Mouse (Mus musculus): ENCODE results near the gene Eif4enif1. TPM values are rescaled to one million over a fixed set of nuclear protein-coding genes. Genes with fewer than 3 reads are reported as not detected.
A peak's percentile ranks its signal among the peaks of the same experiment; 100 is the strongest.
"Not testable (repeated sequence)": the region's sequence is repeated elsewhere in the genome, so short reads cannot be mapped to it uniquely, and the experiment has no call there.

Gene Eif4enif1
- polyA plus RNA-seq, 1 experiment from 2014 or later, result 14.9 TPM

DNA sequence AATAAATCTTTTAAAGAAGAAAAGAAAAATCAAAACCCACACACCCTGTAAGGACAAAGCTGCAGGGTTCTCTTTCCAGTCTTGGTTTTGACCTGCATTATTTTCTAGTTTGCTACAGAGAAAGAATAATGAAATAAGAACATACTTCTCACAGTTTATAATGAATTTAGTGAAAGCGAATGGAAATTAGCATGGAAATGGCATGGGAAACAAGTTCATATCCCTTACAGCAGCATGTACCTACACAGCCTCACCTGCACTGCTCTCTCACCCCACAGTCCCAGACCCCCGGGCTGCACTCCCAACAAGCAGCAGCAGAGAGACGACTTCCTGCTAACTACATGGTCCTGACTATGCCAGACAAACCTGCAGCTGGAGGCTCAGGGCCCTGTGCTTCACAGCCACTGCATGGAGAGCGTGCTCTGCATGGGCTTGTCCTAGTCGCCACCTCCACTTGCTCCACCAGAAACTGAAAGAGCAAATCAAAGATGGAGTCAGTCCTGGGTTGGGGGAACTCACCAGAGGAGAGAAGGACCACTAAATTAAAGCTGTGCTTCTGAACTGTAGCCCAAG is 36.9 kb upstream of the Eif4enif1 start:
- H3K27me3 ChIP-seq (ENCODE audit: insufficient read depth, low read length); H3K4me3 ChIP-seq (ENCODE audit: low read depth, low read length); H3K4me1 ChIP-seq (ENCODE audit: insufficient read depth); H3K9me3 ChIP-seq (ENCODE audit: low read length); H3K36me3 ChIP-seq (replicated peaks; ENCODE audit: insufficient read depth, low read length); H3K4me2 ChIP-seq (ENCODE audit: low read depth, low read length); H3K9ac ChIP-seq (replicated peaks); DNase-seq; H3K27ac ChIP-seq (ENCODE audit: low read depth): not testable (repeated sequence)
- ATAC-seq, result peak; percentile 16
- WGBS (ENCODE audit: insufficient replicate concordance), result 74% methylated on average over 3 of the region's 5 CpGs

DNA sequence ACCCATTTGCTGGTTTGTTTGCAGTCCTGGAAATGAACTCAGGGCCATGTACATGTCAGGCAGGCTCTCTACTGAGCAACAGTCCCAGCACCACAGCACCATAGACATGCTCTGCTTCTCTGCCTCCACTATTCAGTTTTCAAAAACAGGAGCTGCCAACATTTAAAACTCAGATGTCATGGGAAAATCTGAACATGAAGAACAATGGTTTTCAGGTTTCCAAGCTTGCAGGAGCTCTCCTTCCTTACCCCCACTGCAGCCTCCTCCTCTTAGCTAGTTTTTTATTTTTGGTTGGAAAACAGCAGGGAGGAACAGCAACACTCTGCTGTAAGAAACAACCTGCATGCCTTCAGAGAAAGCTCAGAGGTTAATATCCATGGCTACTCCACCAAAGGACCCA is 35.9 kb upstream of the Eif4enif1 start:
- not testable (repeated sequence) for H3K9me3 ChIP-seq (ENCODE audit: low read length); ATAC-seq; H3K27ac ChIP-seq (ENCODE audit: low read depth); H3K27me3 ChIP-seq (ENCODE audit: insufficient read depth, low read length); H3K36me3 ChIP-seq (replicated peaks; ENCODE audit: insufficient read depth, low read length); H3K9ac ChIP-seq (replicated peaks); DNase-seq; H3K4me1 ChIP-seq (ENCODE audit: insufficient read depth); H3K4me3 ChIP-seq (ENCODE audit: low read depth, low read length); H3K4me2 ChIP-seq (ENCODE audit: low read depth, low read length)

DNA sequence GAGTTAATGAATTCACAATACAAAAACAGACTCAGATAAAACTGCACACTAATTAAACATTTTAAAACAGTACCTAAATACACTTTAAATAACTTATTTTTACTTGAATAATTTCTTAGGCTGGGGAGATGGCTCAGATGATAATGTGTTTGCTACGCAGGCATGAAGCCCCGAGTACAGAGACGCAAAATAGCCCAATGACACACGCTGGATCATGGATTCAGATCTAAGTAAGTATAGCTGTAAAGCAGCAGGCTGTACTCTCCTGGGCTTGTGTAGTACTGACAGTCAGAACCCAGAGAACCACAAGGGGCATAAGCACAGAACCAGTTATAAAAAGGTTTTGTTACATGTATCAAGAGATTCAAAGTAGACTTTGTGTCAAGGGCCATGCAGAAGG is 35.1 kb upstream of the Eif4enif1 start:
- not testable (repeated sequence) for DNase-seq; H3K27ac ChIP-seq (ENCODE audit: low read depth); H3K36me3 ChIP-seq (replicated peaks; ENCODE audit: insufficient read depth, low read length); H3K9me3 ChIP-seq (ENCODE audit: low read length); H3K4me1 ChIP-seq (ENCODE audit: insufficient read depth); H3K4me2 ChIP-seq (ENCODE audit: low read depth, low read length); H3K9ac ChIP-seq (replicated peaks); H3K4me3 ChIP-seq (ENCODE audit: low read depth, low read length); H3K27me3 ChIP-seq (ENCODE audit: insufficient read depth, low read length)
- ATAC-seq, result peak; percentile 11
- 83% methylated on average over 4 of the region's 4 CpGs for WGBS (ENCODE audit: insufficient replicate concordance)

DNA sequence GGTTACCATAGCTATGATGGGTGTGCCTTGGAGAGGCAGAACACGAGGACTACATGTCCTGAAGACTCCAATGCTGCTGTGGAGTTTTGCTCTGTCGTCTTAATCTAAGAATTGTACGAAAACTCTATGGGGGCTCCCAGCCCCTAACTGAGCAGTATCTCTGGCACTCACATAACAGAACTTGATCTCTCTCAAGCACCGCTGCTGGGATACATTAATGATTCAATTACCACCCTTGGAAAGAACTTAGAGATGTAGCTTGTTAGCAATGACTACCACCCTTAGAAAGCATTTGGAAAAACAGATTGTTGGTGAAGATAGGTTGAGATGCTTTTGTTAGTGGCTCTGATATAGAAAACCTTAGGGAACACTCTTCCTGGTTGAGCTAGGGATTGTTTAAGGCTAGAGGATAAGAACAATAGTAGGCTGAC is 34.6 kb upstream of the Eif4enif1 start:
- H3K9me3 ChIP-seq (ENCODE audit: low read length); H3K9ac ChIP-seq (replicated peaks); H3K4me3 ChIP-seq (ENCODE audit: low read depth, low read length); H3K4me2 ChIP-seq (ENCODE audit: low read depth, low read length); H3K4me1 ChIP-seq (ENCODE audit: insufficient read depth); H3K36me3 ChIP-seq (replicated peaks; ENCODE audit: insufficient read depth, low read length); H3K27me3 ChIP-seq (ENCODE audit: insufficient read depth, low read length); H3K27ac ChIP-seq (ENCODE audit: low read depth); DNase-seq: not testable (repeated sequence)
- peak; percentile 3 for ATAC-seq
- 63% methylated on average over 4 of the region's 4 CpGs for WGBS (ENCODE audit: insufficient replicate concordance)

DNA sequence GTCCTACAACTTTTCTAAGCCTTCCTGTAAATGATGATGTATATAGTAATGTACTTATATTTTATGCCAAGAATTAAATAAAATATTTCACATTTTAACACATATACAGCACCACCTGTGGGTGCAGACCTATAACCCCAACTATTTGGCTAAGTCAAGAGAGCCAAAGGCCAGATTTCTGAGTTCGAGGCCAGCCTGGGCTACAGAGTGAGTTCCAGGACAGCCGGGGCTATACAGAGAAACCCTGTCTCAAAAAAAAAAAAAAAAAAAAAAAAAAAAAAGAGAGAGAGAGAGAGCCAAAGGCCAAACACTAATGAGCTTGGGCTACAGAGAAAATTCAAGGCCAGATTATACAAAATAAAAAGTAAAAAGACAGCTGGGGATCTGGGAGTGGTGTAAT is 33.1 kb upstream of the Eif4enif1 start:
- H3K4me2 ChIP-seq (ENCODE audit: low read depth, low read length); H3K9me3 ChIP-seq (ENCODE audit: low read length); H3K27me3 ChIP-seq (ENCODE audit: insufficient read depth, low read length); H3K9ac ChIP-seq (replicated peaks); ATAC-seq; H3K4me1 ChIP-seq (ENCODE audit: insufficient read depth); DNase-seq; H3K36me3 ChIP-seq (replicated peaks; ENCODE audit: insufficient read depth, low read length); H3K4me3 ChIP-seq (ENCODE audit: low read depth, low read length); H3K27ac ChIP-seq (ENCODE audit: low read depth): not testable (repeated sequence)
- 58% methylated on average over 2 of the region's 2 CpGs for WGBS (ENCODE audit: insufficient replicate concordance)

DNA sequence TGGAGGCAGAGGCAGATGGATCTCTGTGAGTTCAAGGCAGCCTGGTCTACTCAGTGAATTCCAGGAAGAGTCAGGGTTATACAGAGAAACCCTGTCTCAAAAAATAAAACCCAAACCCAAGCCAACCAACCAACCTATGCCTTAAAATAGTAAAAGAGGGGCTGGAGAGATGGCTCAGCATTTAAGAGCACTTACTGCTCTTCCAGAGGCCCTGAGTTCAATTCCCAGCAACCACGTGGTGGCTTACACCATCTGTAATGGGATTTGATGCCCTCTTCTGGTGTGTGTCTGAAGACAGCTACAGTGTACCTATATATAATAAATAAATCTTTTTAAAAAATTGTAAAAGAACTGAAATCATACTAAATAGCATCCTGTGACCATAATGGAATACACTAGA is 30.3 kb upstream of the Eif4enif1 start:
- not testable (repeated sequence) for DNase-seq

DNA sequence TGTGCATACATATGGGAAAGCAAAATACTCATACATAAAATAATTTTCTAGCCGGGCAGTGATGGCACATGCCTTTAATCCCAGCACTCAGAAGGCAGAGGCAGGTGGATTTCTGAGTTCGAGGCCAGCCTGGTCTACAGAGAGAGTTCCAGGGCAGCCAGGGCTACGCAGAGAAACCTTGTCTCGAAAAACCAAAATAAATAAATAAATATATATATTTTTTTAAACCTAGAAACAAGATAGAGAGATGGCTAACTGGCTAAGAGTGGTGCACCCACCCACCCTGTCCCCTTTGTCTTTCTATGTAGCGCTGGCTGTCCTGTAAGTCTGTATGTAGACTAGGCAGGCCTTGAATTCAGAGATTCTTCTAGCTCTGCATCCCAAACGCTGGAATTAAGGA is 29.7 kb upstream of the Eif4enif1 start:
- H3K27me3 ChIP-seq (ENCODE audit: insufficient read depth, low read length); H3K4me1 ChIP-seq (ENCODE audit: insufficient read depth); ATAC-seq; H3K4me3 ChIP-seq (ENCODE audit: low read depth, low read length); H3K36me3 ChIP-seq (replicated peaks; ENCODE audit: insufficient read depth, low read length); H3K4me2 ChIP-seq (ENCODE audit: low read depth, low read length); H3K9ac ChIP-seq (replicated peaks); H3K9me3 ChIP-seq (ENCODE audit: low read length); DNase-seq; H3K27ac ChIP-seq (ENCODE audit: low read depth): not testable (repeated sequence)
- 45% methylated on average over 4 of the region's 6 CpGs for WGBS (ENCODE audit: insufficient replicate concordance)

More for the DNA sequence above, 30.3 kb upstream of the Eif4enif1 start:
- H3K4me3 ChIP-seq (ENCODE audit: low read depth, low read length); ATAC-seq; H3K36me3 ChIP-seq (replicated peaks; ENCODE audit: insufficient read depth, low read length); H3K9me3 ChIP-seq (ENCODE audit: low read length); H3K9ac ChIP-seq (replicated peaks); H3K4me1 ChIP-seq (ENCODE audit: insufficient read depth); H3K27ac ChIP-seq (ENCODE audit: low read depth); H3K4me2 ChIP-seq (ENCODE audit: low read depth, low read length); H3K27me3 ChIP-seq (ENCODE audit: insufficient read depth, low read length): not testable (repeated sequence)
- WGBS (ENCODE audit: insufficient replicate concordance), result 61% methylated on average over 1 of the region's 1 CpGs

DNA sequence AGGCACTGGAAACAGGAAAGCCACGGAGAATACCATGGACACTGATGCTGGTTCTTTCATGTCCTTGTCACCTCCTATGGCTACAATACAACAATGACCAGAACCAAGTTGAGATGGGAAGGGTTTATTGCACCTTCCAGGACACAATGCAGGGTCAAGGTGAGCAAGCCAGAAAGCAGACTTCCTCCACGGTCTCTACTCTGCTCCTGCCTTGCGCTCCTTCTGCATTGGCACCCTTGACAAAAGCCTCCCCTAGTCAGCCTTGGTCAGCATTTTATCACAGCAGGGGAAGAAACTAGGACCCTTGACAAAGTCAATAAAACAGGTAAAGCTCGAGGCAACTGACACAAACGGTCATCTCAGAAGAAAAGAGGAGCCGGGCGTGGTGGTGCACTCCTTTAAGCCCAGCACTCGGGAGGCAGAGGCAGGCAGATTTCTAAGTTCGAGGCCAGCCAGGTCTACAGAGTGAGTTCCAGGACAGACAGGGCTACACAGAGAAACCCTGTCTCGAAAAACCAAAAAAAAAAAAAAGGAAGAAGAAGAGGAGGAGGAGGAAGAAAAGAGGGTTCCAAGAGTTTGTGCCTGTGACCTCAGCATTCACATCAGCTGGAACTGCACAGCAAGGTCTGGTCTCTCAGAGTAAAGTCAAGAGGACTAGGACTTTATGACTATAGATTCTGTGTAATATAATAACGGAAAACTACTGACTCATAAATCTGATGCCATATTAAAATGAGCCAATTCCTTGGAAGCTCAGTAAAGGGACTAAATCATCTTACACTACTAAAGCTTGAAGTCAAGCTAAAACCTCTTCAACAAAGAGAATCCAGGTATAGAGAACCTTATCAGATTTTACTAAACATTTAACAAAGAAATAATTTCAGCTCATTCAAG is 28.5 kb upstream of the Eif4enif1 start:
- not testable (repeated sequence) for H3K27me3 ChIP-seq (ENCODE audit: insufficient read depth, low read length); H3K9ac ChIP-seq (replicated peaks); H3K4me3 ChIP-seq (ENCODE audit: low read depth, low read length); H3K4me2 ChIP-seq (ENCODE audit: low read depth, low read length); H3K9me3 ChIP-seq (ENCODE audit: low read length); H3K4me1 ChIP-seq (ENCODE audit: insufficient read depth); H3K27ac ChIP-seq (ENCODE audit: low read depth); H3K36me3 ChIP-seq (replicated peaks; ENCODE audit: insufficient read depth, low read length)
- DNase-seq (peak; percentile 54), ATAC-seq (peak; percentile 28)
- WGBS (ENCODE audit: insufficient replicate concordance), result 74% methylated on average over 11 of the region's 11 CpGs

DNA sequence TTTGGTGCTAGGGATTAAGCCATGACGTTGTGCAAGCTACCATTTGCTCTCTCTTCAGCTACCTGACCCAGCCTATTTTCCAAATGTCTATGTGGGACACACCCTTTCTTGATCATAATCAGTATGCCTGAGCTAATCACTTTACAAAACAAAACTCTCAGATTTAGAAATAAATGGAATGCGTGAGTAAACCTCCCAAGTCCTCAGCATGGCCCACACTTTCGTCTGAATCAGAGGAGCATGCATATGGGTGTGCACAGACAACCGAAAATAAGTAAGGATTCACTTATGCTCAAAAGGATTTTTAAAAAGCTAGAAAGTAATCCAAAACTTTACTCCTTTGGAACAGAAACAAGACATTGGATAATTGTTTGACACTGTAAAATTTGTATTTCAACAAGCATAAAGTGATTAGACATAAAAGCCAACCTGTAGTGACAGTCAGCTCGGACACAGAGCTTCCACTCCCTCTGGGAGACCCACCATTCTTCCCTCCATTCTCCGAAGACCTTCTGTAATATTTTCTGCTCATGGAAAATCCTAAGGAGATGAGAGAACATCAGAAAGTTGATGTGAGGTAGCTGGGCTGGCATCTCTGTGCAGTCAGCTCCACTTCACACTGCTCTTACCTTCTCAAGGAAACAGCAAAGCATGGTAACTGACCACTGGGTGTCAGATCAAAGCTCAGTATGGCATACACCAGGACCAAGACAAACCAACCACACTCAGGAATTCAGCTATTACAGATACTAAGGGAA is 23.0 kb upstream of the Eif4enif1 start:
- H3K36me3 ChIP-seq (replicated peaks; ENCODE audit: insufficient read depth, low read length); H3K4me2 ChIP-seq (ENCODE audit: low read depth, low read length); H3K27ac ChIP-seq (ENCODE audit: low read depth); H3K4me3 ChIP-seq (ENCODE audit: low read depth, low read length); H3K9me3 ChIP-seq (ENCODE audit: low read length); ATAC-seq; H3K27me3 ChIP-seq (ENCODE audit: insufficient read depth, low read length); H3K9ac ChIP-seq (replicated peaks); H3K4me1 ChIP-seq (ENCODE audit: insufficient read depth): not testable (repeated sequence)
- WGBS (ENCODE audit: insufficient replicate concordance), result 72% methylated on average over 6 of the region's 6 CpGs
- peak; percentile 23 for DNase-seq
